Mouse (Mus musculus): Measurements from ENCODE around the gene Fgf3.

GRCm38 (mm10) chr7:144873160-144873559, 35.3 kb downstream of the Fgf3 start:
- TF ChIP-seq POLR2A (IDR thresholded peaks at IDR 0.05; ENCODE audit: control insufficient read depth, extremely low read depth, insufficient read depth, low read length, poor library complexity): no peak
- no peak for TF ChIP-seq CTCF (IDR thresholded peaks at IDR 0.05; ENCODE audit: borderline replicate concordance, control insufficient read depth, extremely low read depth, insufficient read depth, low read length, poor library complexity)
